14 mouse cellular contexts compared by ENCODE assay signal in genomic region chr17:57887742-57888389, GRCm38 (mm10).
"Had no signal": no experiment of that assay in that cellular context is flagged by ENCODE, and none has a peak within 500 bp of the region (broad histone marks: within the 10 kb centered on the region; RNA-seq: fewer than 3 reads in every experiment).

No protein-coding gene starts in this region.

- H3K4me2 ChIP-seq: lung, embryonic 14.5 days; midbrain, embryonic 11.5 days; midbrain, embryonic 13.5 days; midbrain, embryonic 15.5 days; neural tube, embryonic 12.5 days had no signal

- H3K9me3 ChIP-seq: midbrain, embryonic 13.5 days; midbrain, embryonic 15.5 days; neural tube, embryonic 12.5 days had no signal

- H3K4me3 ChIP-seq: midbrain, embryonic 13.5 days; midbrain, embryonic 15.5 days; neural tube, embryonic 12.5 days had no signal

- H3K4me1 ChIP-seq: midbrain, embryonic 13.5 days; midbrain, embryonic 15.5 days; neural tube, embryonic 12.5 days had no signal

- H3K27ac ChIP-seq: midbrain, embryonic 13.5 days; midbrain, embryonic 15.5 days; neural tube, embryonic 12.5 days had no signal

- H3K27me3 ChIP-seq: midbrain, embryonic 13.5 days; midbrain, embryonic 15.5 days; neural tube, embryonic 12.5 days had no signal

- ATAC-seq: midbrain, embryonic 13.5 days; midbrain, embryonic 15.5 days had no signal

- H3K9ac ChIP-seq: lung, embryonic 14.5 days; midbrain, embryonic 13.5 days; midbrain, embryonic 15.5 days; neural tube, embryonic 12.5 days had no signal

- H3K36me3 ChIP-seq: midbrain, embryonic 13.5 days; midbrain, embryonic 15.5 days; neural tube, embryonic 12.5 days had no signal

- DNase-seq: lung, adult 18-20 months; lung, embryonic 14.5 days; lung, postnatal 10 days; lung, postnatal 4 days; right cerebral cortex, postnatal 14 days; right cerebral cortex, postnatal 4 days; spleen, adult 18-20 months; thymus, adult 18-20 months; thymus, postnatal 14 days; thymus, postnatal 36 days had no signal
